Comparison of ENCODE assay signal across 11 mouse cellular contexts in the genomic region with DNA sequence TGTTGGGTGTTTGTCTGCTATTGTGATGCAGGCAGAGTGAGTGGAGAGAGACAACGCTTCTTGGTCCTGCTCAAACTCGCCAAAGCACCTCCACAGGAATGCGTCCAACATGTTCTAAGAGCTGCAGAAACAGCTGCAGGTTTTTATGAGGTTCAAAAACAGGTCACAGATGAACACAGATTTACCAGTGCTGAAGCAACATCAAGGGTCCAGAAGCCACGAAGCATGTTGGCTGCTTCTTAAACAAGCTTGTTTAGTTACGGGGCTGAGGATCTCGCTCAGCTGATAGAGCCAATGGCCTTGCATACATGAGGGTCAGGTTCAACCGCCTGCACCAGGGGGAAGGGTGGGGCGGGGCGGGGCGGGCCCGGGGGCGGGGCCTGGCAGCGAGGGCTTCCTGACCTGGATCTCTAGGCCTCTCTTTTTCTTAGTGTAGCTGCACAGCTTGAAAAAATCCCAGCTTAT. TPM values are rescaled to one million over a fixed set of nuclear protein-coding genes. Genes with fewer than 3 reads are reported as not detected.
DNase-seq lines count a peak whose midpoint lies in the region; ATAC-seq lines count a peak whose summit lies in the region.
"Had no signal": no experiment of that assay in that cellular context is flagged by ENCODE, and none has a peak within 500 bp of the region (broad histone marks: within the 10 kb centered on the region; RNA-seq: fewer than 3 reads in every experiment).

No protein-coding gene starts in this region.

- H3K4me3 ChIP-seq in limb, embryonic 15.5 days, result no peak overlapping the region
- H3K4me3 ChIP-seq in stomach, embryonic 15.5 days (replicated peaks), result no peak overlapping the region
- H3K4me3 ChIP-seq: forebrain, embryonic 15.5 days had no signal

- intact Hi-C loops in gastrocnemius, postnatal 14 days (cut with DNase I; ENCODE audit: low total_unique reads), result no loop called here
- intact Hi-C loops in left cerebral cortex, postnatal 14 days (cut with DNase I), result no loop called here

- H3K4me1 ChIP-seq in limb, embryonic 15.5 days, result peaks cover 18% of the 10 kb centered on the region
- H3K4me1 ChIP-seq in stomach, embryonic 15.5 days, result peaks cover 10% of the 10 kb centered on the region
- H3K4me1 ChIP-seq: forebrain, embryonic 15.5 days had no signal

- no peak overlapping the region for H3K4me2 ChIP-seq in limb, embryonic 15.5 days
- H3K4me2 ChIP-seq in stomach, embryonic 15.5 days, result peak overlapping the region; percentile 11; the same call in 1 of the 2 replicates
- H3K4me2 ChIP-seq: forebrain, embryonic 15.5 days had no signal

- ATAC-seq in limb, embryonic 15.5 days (ENCODE audit: insufficient number of reproducible peaks, low FRiP score, low TSS enrichment, low read depth), result peak; percentile 73
- ATAC-seq in stomach, embryonic 15.5 days (ENCODE audit: insufficient read depth, low FRiP score, low read depth), result peak; percentile 77; the same call in 1 of the 2 replicates
- ATAC-seq: forebrain, embryonic 15.5 days had no signal

- H3K9ac ChIP-seq in limb, embryonic 15.5 days, result no peak overlapping the region
- H3K9ac ChIP-seq in stomach, embryonic 15.5 days, result no peak overlapping the region
- H3K9ac ChIP-seq: forebrain, embryonic 15.5 days had no signal

- peaks cover 33% of the 10 kb centered on the region for H3K36me3 ChIP-seq in limb, embryonic 15.5 days
- H3K36me3 ChIP-seq in stomach, embryonic 15.5 days, result 0 out of 2 replicates have a peak, but pooled peaks cover 3% of the 10 kb centered on the region

- H3K9me3 ChIP-seq in limb, embryonic 15.5 days, result no peaks in the 10 kb centered on the region
- no peaks in the 10 kb centered on the region for H3K9me3 ChIP-seq in stomach, embryonic 15.5 days
- H3K9me3 ChIP-seq: forebrain, embryonic 15.5 days had no signal

- WGBS in limb, embryonic 15.5 days, result 8% methylated on average over 13 of the region's 13 CpGs
- WGBS in stomach, embryonic 15.5 days, result 12% methylated on average over 13 of the region's 13 CpGs

- H3K27me3 ChIP-seq in limb, embryonic 15.5 days, result no peaks in the 10 kb centered on the region
- no peaks in the 10 kb centered on the region for H3K27me3 ChIP-seq in stomach, embryonic 15.5 days (replicated peaks)
- H3K27me3 ChIP-seq: forebrain, embryonic 15.5 days had no signal

- DNase-seq in gastrocnemius, adult 18-20 months (ENCODE audit: low spot score), result peak; percentile 37
- DNase-seq in gastrocnemius, postnatal 14 days, result no peak
- DNase-seq in thymus, postnatal 0 days (ENCODE audit: low spot score), result peak; percentile 21
- DNase-seq in thymus, postnatal 14 days, result no peak
- no peak for DNase-seq in adipocyte (ENCODE audit: low spot score)
- DNase-seq in left cerebral cortex, postnatal 14 days (ENCODE audit: low spot score in 2 of 2), result no peak
- DNase-seq: cerebellum, adult 11 months had no signal

- peak overlapping the region; percentile 77 for H3K27ac ChIP-seq in limb, embryonic 15.5 days
- peak overlapping the region; percentile 78 for H3K27ac ChIP-seq in stomach, embryonic 15.5 days
- H3K27ac ChIP-seq: forebrain, embryonic 15.5 days had no signal

RNA-seq across cellular contexts. Expression of a gene that starts 22.0 kb away (rescaled TPM):
- 1 to 10 TPM; 1.4 to 1.6 TPM for total RNA-seq in gastrocnemius, adult 18-20 months (2021)
- 1 to 10 TPM; 4.8 to 6.4 TPM for total RNA-seq in gastrocnemius, postnatal 14 days (2021)
- 1.2 and 1.4 TPM in 2 replicates for polyA plus RNA-seq in thymus, postnatal 0 days (2015; fragmentation: Nextera tagmentation; extraction: Ambion mirVana)
- polyA plus RNA-seq in limb, embryonic 15.5 days (2015; fragmentation: Nextera tagmentation; extraction: Ambion mirVana), result 9.2 and 12.1 TPM in 2 replicates
- polyA plus RNA-seq in stomach, embryonic 15.5 days (2015; fragmentation: Nextera tagmentation; extraction: Ambion mirVana), result 8.1 and 9.0 TPM in 2 replicates
- 10 to 100 TPM; 13.3 to 14.0 TPM for total RNA-seq in left cerebral cortex, postnatal 14 days (2021)
- total RNA-seq: monocyte, adult 5-6 weeks had no signal

RNA-seq across cellular contexts. Expression of a gene that starts 24.8 kb away (rescaled TPM):
- total RNA-seq in gastrocnemius, adult 18-20 months (2021), result 10 to 100 TPM; 45.1 to 47.3 TPM
- 10 to 100 TPM; 21.9 to 31.0 TPM for total RNA-seq in gastrocnemius, postnatal 14 days (2021)
- 100 and 117 TPM in 2 replicates for polyA plus RNA-seq in thymus, postnatal 0 days (2015; fragmentation: Nextera tagmentation; extraction: Ambion mirVana)
- 88.8 and 89.8 TPM in 2 replicates for polyA plus RNA-seq in limb, embryonic 15.5 days (2015; fragmentation: Nextera tagmentation; extraction: Ambion mirVana)
- 89.0 and 91.0 TPM in 2 replicates for polyA plus RNA-seq in stomach, embryonic 15.5 days (2015; fragmentation: Nextera tagmentation; extraction: Ambion mirVana)
- total RNA-seq in left cerebral cortex, postnatal 14 days (2021), result 10 to 100 TPM; 37.7 to 41.2 TPM

Comparison
In these comparisons a context has a peak if more than half of its experiments do, and no peak if none do; other contexts are left out.
1. DNase-seq: peak in gastrocnemius, adult 18-20 months (single experiment) and thymus, postnatal 0 days (single experiment); none in gastrocnemius, postnatal 14 days (single experiment), thymus, postnatal 14 days (single experiment), adipocyte (single experiment) and left cerebral cortex, postnatal 14 days (0 of 2).